Mouse (Mus musculus) frontal cortex, postnatal 25 days (tissue): ENCODE measurements at regions not wholly inside any gene's neighbourhood (a gene's known extent, or its start where the extent isn't known, plus 50 kb on each side); places are given as distances from the start of the nearest gene placed in this dataset.

Experiments
- DNase-seq, 2 experiments: peaks; one replicate each; pipeline ENCODE4 v3.0.0; 2022; ENCODE audit warnings: low spot score in 2 of 2

DNA sequence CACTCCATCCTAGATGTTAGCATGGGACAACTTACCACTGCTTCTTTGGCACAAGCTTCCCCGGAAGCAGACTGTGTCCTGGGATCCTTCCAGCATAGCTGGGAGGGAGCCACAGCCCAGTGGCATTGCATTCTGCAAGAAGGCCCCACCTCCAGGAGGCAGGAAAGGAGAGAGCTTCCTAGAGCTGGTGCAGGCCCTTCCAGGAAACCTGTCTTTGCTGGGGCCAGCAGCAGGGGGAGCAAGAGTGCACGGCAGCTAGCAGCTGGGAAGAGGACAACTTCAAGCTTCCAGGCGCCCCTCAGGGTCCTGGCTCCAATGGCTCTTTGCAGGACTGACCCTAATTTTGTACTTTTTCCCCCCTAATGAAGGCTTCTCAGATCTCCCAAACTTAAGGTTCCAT, 115.4 kb upstream of the Sorcs3 start:
- DNase-seq: peak; percentile 21 to 22

DNA sequence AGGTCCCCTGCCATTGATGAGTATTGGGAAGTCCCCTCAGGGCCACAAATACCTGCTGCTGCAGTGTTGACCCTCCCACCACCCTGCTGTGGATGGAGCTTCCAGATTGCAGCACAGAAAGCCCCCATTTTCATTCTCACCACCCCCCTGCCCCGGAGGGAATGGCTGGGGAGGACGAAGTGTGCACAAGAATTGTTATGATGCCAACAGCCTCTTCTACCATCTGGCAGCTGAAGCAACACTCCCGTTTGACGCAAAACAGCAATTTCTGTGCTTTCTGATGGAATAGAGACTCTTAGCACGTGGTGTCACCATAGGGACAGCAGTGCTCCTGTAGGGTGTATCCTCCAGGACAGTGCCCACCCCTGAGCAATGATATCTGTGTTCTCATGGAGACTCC, 108.5 kb upstream of the Sorcs3 start:
- peak; percentile 16 to 31 for DNase-seq

DNA sequence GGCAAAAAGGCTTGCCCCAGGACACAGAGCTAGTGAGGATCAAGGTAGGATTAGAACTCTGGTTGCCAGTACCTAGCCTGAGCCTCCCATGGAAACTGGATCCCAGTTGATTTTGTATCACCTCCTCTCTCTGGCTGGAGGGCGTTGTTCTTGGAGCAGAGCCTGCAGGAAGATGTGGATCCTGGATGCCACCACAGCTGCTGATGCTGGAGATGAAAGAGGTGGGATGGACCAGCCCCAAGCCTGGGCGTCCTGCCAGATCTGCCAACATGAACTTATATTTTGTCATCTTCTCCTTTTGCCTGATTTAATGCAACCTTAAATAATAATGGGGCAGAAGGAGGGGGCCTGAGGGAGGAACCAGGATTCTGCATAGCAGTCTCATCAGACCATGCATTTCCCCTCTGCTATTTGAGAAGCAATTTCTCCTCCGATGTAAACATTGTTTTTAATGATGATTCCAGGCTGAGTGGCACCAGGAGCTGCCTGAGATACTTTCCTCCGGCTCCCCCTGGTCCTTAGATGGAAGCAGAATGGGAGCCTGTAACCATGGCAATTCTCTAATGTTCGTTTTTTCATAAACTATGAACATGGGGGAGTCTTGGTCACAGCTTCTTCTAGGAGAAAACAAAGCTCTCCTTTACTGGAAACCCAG, 107.8 kb upstream of the Sorcs3 start:
- DNase-seq: peak; percentile 41 to 70

DNA sequence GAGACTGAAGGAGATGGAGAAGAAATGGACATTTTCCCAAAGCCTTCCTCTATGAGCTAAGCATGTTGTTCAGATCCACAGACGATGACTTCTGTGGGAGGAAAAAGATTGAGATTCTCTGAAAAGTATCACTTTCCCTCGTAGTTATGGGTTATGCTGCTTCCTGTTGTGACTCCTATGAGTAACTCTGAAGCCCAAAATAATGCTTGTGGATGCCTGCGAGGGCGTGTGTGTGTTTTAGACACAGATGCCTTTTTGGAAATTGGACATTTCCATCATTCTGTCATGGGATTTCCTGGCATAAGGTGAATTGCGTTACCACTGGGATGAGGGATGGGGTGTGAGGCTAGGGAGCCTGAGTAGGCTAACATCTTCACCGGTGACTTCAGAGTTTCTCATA, 104.8 kb upstream of the Sorcs3 start:
- DNase-seq: no peak

DNA sequence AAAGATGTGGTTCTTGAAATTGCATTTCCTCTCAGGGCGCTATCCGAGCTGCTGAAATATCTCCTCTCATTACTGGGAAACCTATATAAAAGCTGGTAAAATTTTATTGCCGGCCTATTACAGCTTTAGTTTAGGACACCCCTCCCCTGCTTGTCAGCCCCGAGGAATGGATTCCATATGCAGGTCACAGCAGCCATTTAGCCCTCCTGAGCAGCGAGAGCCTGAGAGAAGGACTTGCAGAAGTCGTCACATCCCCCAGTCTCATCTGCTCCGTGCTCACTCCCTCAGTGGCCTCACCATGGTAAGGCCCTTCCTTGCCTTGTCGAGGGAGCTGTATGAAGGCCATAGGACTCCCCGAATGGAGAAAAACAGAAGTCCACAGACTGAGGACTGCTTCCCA, 90.7 kb upstream of the Sorcs3 start:
- DNase-seq: no peak

DNA sequence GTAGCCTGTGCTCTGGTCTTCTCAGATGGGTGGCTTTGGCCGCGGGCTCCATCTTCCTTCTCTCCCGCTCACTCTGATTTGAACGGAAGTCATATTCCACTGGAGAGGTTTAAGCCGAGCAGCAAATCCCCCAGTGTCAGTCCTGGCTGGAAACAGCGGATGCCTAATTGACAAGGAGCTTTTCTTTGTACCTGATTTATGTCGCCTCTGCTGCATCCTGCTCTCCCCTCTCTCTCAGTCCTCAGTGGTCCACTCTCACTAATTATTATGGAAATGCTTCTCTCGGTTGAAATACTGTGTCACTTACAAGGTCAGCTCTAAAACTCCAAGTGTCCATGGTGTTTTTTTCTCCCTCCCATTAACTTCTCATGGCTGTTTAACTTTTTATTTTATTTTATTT, 90.1 kb upstream of the Sorcs3 start:
- DNase-seq: no peak

DNA sequence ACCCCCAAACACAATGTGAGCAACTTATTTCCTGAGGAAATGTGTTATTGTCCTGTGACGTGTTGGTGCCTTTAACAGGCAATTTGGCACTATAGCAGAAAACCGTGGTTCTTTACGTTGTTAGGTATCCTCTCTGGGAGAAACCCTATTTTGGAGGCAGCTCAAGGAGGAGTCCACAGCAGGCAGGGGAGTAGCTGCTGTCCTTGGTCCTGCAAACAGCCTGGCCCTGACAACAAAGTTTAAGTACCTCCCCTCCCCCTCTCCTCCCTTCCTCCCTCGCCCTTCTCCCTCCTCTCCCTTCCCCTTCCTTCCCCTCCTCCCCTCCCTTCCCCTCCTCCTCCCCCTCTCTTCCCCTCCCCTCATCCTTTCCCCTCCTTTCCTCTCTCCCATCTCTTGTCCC, 89.1 kb upstream of the Sorcs3 start:
- no peak for DNase-seq

DNA sequence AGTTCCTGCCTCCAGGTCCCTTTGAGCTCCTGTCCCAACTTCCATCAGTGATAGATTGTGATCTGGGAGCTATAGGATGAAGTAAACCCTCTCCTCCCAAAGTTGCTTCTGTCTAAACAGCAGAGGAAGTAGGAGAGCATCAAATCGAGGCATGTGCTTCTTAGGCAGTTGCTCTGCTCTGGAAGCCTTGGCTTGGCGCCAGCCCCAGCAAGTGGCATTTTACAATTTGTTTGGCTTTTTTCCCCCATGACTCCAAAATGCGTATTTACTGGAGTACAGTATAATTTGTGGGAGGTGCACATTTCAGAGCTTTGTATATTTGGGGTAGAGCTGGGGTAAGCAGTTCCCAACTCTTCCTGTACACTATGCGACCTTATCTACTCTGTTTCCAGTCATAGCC, 88.2 kb upstream of the Sorcs3 start:
- no peak for DNase-seq

DNA sequence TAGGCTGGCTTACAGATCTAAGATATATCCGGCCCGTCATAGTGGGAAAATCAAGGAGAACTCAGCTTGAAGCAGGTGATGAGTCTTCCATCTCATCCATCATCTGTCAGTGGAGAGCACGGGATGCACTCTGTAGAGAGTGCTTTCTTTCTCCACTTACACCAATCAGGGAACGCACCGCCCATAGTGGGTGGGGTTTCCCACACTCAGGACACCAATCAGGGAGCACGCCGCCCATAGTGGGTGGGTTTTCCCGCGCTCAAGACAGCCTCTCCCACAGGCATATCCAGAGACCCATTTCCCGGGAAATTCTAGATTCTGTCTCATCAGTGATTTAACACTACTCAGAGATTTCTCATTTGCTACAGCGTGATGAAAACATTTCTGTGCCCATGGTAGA, 83.5 kb upstream of the Sorcs3 start:
- DNase-seq: no peak

DNA sequence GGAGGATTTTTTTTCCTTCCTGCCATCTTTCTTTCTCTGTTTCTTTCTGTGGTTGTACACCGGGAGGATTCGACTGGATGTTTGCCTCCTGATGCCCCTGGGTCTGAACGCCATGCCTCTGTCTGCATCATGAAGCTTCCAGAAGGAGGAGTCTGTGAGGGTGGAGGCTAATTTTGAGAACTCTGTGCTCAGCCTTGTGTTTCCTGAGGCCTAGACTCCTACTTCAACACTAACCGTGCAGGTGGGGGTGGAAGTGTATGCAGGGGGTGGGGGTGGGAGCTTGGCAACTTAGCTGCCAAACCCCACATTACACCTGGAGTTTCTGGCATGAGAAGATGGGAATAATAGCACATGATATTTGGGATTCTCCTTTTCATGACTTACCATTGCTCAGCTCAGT, 82.0 kb upstream of the Sorcs3 start:
- DNase-seq: no peak

DNA sequence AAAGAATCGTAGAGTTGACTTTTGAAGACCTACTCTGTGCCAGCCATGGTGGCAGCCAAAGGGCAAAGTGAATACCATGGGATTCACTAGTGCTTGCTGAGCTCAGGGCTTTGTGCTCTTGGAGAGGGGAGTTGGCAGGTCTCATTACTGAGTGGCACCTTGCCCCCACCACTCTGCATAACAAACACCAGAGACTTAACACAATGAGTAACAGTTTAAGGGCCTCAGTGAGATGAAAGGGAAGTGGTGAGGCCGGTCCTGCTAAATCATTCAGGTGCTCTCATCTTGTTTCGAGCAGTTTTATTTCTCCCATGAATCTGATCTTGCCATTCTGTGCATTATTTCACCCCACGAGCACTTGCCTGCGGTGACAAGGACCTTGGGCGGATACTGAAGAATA, 80.1 kb upstream of the Sorcs3 start:
- no peak for DNase-seq

DNA sequence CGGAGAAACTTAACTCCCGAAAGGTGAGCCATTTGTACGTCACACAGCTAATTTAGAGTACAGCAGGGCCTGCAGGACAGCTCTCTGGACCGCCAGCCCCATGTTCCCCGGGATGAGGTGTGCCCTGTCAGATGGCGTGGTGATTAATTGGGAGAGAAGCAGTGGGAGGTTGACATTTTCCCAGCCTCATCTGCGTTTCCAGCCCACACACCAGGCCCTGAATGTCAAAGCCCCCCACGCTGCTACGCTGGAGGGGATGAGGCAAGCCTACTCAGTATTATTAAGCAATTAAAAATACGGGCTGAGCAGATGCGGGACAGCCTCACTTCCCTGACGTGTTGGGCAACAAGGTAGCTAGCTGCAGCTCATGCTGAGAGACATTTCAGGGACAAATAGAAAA, 77.7 kb upstream of the Sorcs3 start:
- no peak for DNase-seq

DNA sequence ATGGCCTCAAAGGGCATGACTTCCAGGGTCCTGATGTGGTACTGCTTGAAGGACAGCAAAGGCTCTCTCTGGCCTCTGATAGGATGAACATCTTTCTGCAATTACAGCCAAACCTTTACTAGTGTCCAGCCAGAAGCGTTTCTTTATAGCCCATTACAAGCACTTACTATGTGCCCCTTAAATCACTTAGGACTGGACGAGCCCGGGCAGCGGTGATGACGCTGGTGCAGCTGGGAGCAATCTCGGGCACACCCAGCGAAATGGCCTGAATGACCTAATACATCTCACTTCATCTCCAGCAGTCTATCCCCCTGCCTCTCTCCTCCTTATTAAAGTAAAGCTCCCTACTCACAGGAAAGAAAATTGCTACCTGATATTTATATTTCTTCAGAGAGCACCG, 69.6 kb upstream of the Sorcs3 start:
- DNase-seq: no peak

DNA sequence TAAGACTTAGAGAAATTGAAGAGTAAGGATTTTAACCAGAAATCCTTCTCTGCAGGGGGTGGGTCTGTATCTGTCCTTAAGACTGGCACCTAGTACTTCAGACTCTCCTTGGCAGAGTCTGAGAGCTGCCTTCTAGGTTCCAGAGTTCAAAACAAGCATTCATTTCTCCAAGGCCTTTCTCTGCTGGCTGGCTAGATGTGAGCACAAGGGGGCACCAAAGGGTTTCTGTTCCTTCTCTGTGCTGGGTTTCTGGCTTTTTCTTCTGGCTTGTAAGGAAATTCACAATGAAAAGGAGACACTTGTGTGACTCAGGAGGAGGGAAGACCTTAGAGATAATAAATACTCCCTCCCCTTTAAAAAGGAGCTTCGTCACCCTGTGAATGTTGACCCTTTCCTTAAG, 61.7 kb upstream of the Sorcs3 start:
- peak; percentile 45 to 73 for DNase-seq
